Comparison of ENCODE assay signal across 12 mouse cellular contexts in the genomic region with DNA sequence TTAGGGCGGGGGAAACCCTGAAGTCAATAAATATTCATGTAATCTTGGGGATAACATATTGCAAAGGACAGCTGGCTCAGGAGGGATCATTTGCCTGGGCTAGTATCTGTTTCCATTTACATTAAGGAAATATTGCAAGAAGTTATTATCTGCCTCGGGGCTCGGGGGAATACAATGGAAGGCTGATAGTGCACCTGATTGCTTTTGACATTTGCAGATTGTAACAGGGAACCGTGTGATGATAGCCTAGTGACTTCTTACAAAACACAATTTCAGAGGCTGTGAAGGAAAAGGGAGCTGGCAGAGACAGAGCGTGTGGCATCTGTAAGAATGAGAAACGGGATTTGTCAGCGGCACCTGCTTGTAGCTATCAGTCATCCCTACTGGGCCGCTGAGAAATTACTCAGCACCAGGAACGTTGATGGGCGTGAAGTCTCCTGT.
A peak's percentile ranks its signal among the peaks of the same experiment; 100 is the strongest.
DNase-seq lines count a peak whose midpoint lies in the region; TF ChIP-seq lines count a peak whose summit lies in the region.
"Had no signal": no experiment of that assay in that cellular context is flagged by ENCODE, and none has a peak within 500 bp of the region (broad histone marks: within the 10 kb centered on the region; RNA-seq: fewer than 3 reads in every experiment).

No protein-coding gene starts in this region.

- TF ChIP-seq CTCF in left cerebral cortex, adult 2 months (IDR thresholded peaks at IDR 0.05) = no peak

- peak overlapping the region; percentile 56; the same call in 1 of the 2 replicates for H3K27ac ChIP-seq in left cerebral cortex, adult 2 months
- H3K27ac ChIP-seq: embryonic facial prominence, embryonic 15.5 days; heart, embryonic 10.5 days had no signal

- DNase-seq in embryo, embryonic 10.5 days (ENCODE audit: low spot score) = peak; percentile 15
- no peak for DNase-seq in embryo, embryonic 10 days (ENCODE audit: low spot score)
- peak; percentile 31 to 60 for DNase-seq in layer of hippocampus, adult 18-20 months (ENCODE audit: low spot score in 2 of 2)
- no peak for DNase-seq in layer of hippocampus, postnatal 10 days (ENCODE audit: low spot score in 2 of 2)
- DNase-seq in left cerebral cortex, adult 2 months (ENCODE audit: extremely low spot score in 1 of 2, low spot score in 2 of 2) = peak in 1 of 2 experiments; percentile 30
- peak; percentile 38 for DNase-seq in retina, embryonic 14.5 days (ENCODE audit: low spot score)
- no peak for DNase-seq in urinary bladder, adult 2 months (ENCODE audit: low spot score)
- DNase-seq in gastrocnemius, postnatal 14 days = no peak
- DNase-seq: kidney, postnatal 4 days; lung, adult 18-20 months had no signal

- intact Hi-C loops in left cerebral cortex, adult 2 months (cut with DNase I) = no loop called here
- intact Hi-C loops in gastrocnemius, postnatal 14 days (cut with DNase I; ENCODE audit: low total_unique reads) = no loop called here

- no peak overlapping the region for H3K4me3 ChIP-seq in left cerebral cortex, adult 2 months
- H3K4me3 ChIP-seq: embryonic facial prominence, embryonic 15.5 days; heart, embryonic 10.5 days had no signal

Comparison
In these comparisons a context has a peak if more than half of its experiments do, and no peak if none do; other contexts are left out.
1. DNase-seq: peak in embryo, embryonic 10.5 days (single experiment), layer of hippocampus, adult 18-20 months (2 of 2) and retina, embryonic 14.5 days (single experiment); none in embryo, embryonic 10 days (single experiment), layer of hippocampus, postnatal 10 days (0 of 2), urinary bladder, adult 2 months (single experiment) and gastrocnemius, postnatal 14 days (single experiment).